Mouse (Mus musculus) intestine, embryonic 16.5 days (tissue): ENCODE results near the gene Coq8a. TPM values are rescaled to one million over a fixed set of nuclear protein-coding genes. Genes with fewer than 3 reads are reported as not detected.

Experiments
- ATAC-seq: fragments of 200-750 bp; cut with Nextera tagmentation; 2 replicates; pipeline ENCODE4 v1.8.0; 2017; ENCODE audit warnings: moderate TSS enrichment, moderate library complexity
- H3K27ac ChIP-seq: fragments of 300-500 bp; sonication (generic); 2 replicates; pipeline ENCODE4 v1.5.1; 2014; ENCODE audit warnings: mild to moderate bottlenecking, low read length
- H3K27me3 ChIP-seq: fragments of 300-500 bp; sonication (generic); replicated peaks from 2 replicates; pipeline ENCODE4 v1.6.1; 2014; ENCODE audit warnings: low read length, control low read depth, mixed read lengths; ENCODE audit not compliant: control insufficient read depth, insufficient read depth
- H3K36me3 ChIP-seq: fragments of 300-500 bp; sonication (generic); 2 replicates; pipeline ENCODE4 v1.6.1; 2014; ENCODE audit warnings: low read length, control low read depth; ENCODE audit not compliant: control insufficient read depth, insufficient read depth
- H3K4me1 ChIP-seq: fragments of 300-500 bp; sonication (generic); 2 replicates; pipeline ENCODE4 v1.6.1; 2014; ENCODE audit warnings: low read length, control low read depth, mixed read lengths; ENCODE audit not compliant: control insufficient read depth, insufficient read depth
- H3K4me2 ChIP-seq: fragments of 300-500 bp; sonication (generic); 2 replicates; pipeline ENCODE4 v1.6.1; 2014; ENCODE audit warnings: low read depth, low read length, control low read depth
- H3K4me3 ChIP-seq: fragments of 300-500 bp; sonication (generic); 2 replicates; pipeline ENCODE4 v1.5.1; 2014; ENCODE audit warnings: mild to moderate bottlenecking, low read length
- H3K9ac ChIP-seq: fragments of 300-500 bp; sonication (generic); 2 replicates; pipeline ENCODE4 v1.6.1; 2014; ENCODE audit warnings: low read depth, low read length
- H3K9me3 ChIP-seq: fragments of 300-500 bp; sonication (generic); 2 replicates; pipeline ENCODE4 v1.6.1; 2016; ENCODE audit warnings: low read length, control low read depth; ENCODE audit not compliant: control insufficient read depth
- WGBS: fragments of 180-500 bp; shearing (Covaris S2); extraction: QIAGEN DNeasy Blood & Tissue Kit; methylation state at CpG from one replicate; pipeline ENCODE4 v1.1.7; 2014; 5-methylcytosine and 5-hydroxymethylcytosine counted together
- polyA plus RNA-seq: library from polyadenylated mRNA; unstranded; fragments of >200 nt; fragmentation: Nextera tagmentation; extraction: Ambion mirVana; gene quantifications from 2 replicates; pipeline ENCODE4 v1.2.1, GENCODE M21; 2015

Gene Coq8a
- polyA plus RNA-seq, 1 experiment from 2014 or later: 24.8 TPM

- no peak for ATAC-seq
- no peaks in the 10 kb centered on the region for H3K9me3 ChIP-seq
- no peak overlapping the region for H3K4me3 ChIP-seq
- H3K9ac ChIP-seq: no peak overlapping the region
- no peaks in the 10 kb centered on the region for H3K4me1 ChIP-seq
- no peaks in the 10 kb centered on the region for H3K36me3 ChIP-seq
- H3K4me2 ChIP-seq: no peak overlapping the region
- H3K27me3 ChIP-seq: no peaks in the 10 kb centered on the region
- WGBS: 71% methylated on average over 8 of the region's 8 CpGs
- H3K27ac ChIP-seq: no peak overlapping the region
These were observed 81.2 kb downstream of the Coq8a start for GRCm38 (mm10) chr1:180118233-180118632.

GRCm38 (mm10) chr1:180116525-180116924 is 82.9 kb downstream of the Coq8a start:
- H3K27ac ChIP-seq: no peak overlapping the region
- no peaks in the 10 kb centered on the region for H3K9me3 ChIP-seq
- H3K36me3 ChIP-seq: no peaks in the 10 kb centered on the region
- no peak for ATAC-seq
- H3K27me3 ChIP-seq: no peaks in the 10 kb centered on the region
- no peaks in the 10 kb centered on the region for H3K4me1 ChIP-seq
- no peak overlapping the region for H3K4me2 ChIP-seq
- 78% methylated on average over 1 of the region's 1 CpGs for WGBS
- no peak overlapping the region for H3K4me3 ChIP-seq
- H3K9ac ChIP-seq: no peak overlapping the region

Other genes with a start within 250 kb of the Coq8a start
- 8.2 and 8.6 TPM in 2 replicates for gene Cdc42bpa, start 239.1 kb downstream of the Coq8a start, polyA plus RNA-seq
- gene Psen2, start 63.8 kb upstream of the Coq8a start, polyA plus RNA-seq: 22.6 and 25.2 TPM in 2 replicates
- gene Itpkb, start 130.9 kb upstream of the Coq8a start, polyA plus RNA-seq: 5.1 TPM in 2 replicates